Mouse (Mus musculus): ENCODE data around the gene Zfp719. TPM values are rescaled to one million over a fixed set of nuclear protein-coding genes. Genes with fewer than 3 reads are reported as not detected.
A peak's percentile ranks its signal among the peaks of the same experiment; 100 is the strongest.

Gene Zfp719
- 2.0 and 2.5 TPM in 2 replicates for polyA plus RNA-seq (2012; rRNA removed)

DNA sequence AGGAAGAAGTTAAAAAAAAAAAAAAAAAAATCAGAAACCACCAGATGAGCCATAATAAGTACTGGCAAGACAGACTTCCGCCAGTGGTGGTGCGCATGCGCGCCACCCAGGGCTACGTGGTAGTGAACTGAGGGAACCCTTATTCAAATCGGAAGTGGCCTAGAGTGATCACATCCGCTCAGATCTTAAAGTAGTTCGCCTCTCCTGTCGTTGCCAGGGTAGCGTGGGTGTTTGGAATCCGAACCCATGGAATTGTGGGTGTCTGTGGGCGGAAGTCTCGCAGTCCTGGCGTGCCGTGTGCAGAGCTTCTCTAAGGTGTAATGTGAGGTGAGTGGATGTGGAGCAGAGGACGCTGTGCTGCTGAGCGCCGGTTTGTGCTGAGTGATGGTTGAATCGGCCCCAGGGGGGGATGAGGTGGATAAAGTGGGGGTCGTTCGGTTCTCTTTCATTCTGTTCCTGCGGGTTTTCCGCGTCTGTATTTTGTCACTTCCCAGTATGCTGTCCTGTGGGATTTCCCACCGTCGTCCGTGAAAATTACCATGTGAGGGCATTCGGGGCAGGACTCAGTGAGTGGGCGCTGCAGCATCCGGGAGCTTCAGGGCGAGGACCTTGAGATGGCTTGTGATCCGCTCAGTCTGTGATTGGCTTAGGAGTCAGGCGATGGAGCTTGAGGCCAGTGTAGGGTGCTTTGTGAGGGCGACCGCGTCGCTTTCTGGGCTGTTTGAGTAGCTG is at the start of gene Zfp719:
Gene Zfp719, plus strand, starts transcription at position 171 of the 732 bp plus-strand sequence.
- H3K4me3 ChIP-seq (replicated peaks; ENCODE audit: extremely low read depth, low read depth, low read length) = peak within 1 kb of the TSS; percentile 93
- DNase-seq = peak; percentile 80
- TF ChIP-seq CTCF (IDR thresholded peaks at IDR 0.05; ENCODE audit: insufficient read depth, low read length) = no peak
- peak; percentile 78; the same call in 1 of the 2 replicates for TF ChIP-seq POLR2A (IDR thresholded peaks at IDR 0.05; ENCODE audit: borderline replicate concordance, extremely low read depth, low read depth, low read length)
- WGBS = under 1% methylated on average over 37 of the region's 37 CpGs
- H3K4me1 ChIP-seq (ENCODE audit: control insufficient read depth, insufficient read depth, low read length) = peaks cover 3% of the 10 kb centered on the region; the same call in 1 of the 2 replicates

DNA sequence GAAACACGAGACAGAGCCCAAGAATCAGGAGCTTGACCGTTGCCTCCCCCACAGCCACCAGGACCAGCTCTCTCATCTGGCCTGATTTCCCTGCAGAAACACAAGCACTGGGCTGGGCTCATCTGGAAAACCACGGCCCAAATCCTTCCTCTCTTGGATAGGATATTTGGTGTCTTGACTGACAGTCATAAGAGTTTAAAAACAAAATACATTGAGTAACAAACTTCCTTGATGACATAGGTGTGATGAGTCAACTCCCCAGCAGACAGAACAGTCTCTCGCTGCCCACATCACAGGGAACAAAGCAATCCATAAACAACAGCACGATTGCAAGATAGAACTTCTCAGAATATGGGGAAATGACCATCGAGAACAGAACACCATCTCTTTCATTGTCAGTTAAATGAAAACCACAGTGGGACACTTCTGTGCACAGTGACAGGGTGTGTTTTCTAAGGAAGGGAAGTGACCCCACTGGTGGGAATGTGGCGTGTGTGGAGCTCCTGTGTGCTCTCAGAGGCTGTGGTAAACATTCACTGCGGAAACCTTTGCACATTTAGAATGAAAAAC is 49.1 kb upstream of the Zfp719 start:
- H3K4me1 ChIP-seq (ENCODE audit: control insufficient read depth, insufficient read depth, low read length) = no peaks in the 10 kb centered on the region
- 53% methylated on average over 8 of the region's 8 CpGs for WGBS
- no peak for TF ChIP-seq POLR2A (IDR thresholded peaks at IDR 0.05; ENCODE audit: borderline replicate concordance, extremely low read depth, low read depth, low read length)
- TF ChIP-seq CTCF (IDR thresholded peaks at IDR 0.05; ENCODE audit: insufficient read depth, low read length) = no peak
- DNase-seq = no peak
- H3K4me3 ChIP-seq (replicated peaks; ENCODE audit: extremely low read depth, low read depth, low read length) = no peak overlapping the region

DNA sequence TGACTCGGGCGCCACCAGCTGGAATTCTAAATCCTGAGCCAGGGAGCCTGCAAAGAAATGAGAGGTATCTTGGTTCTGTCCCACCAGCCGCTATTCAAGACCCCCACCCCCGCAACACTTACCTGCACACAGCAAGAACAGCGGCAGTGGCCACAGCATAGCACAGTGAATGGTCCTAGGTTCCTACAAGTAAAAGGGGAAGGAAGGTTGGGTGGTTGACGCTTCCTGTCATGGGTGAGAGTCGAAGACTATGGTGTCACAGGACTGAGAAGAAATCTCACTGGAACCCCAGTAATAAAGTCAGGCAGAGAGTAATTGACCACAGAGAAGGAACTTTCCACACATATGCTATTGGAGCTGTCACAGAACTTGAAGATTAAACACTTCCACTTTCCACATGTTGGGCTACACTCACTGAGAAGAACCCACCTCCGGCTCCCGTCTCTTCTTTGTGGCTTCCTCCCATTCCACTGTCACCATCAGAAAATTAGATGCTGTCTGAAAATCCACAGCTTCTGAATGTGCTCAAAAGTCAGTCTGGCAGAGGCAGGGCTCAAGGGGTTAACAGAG is 46.4 kb upstream of the Zfp719 start:
- DNase-seq = no peak
- H3K4me3 ChIP-seq (replicated peaks; ENCODE audit: extremely low read depth, low read depth, low read length) = peak overlapping the region; percentile 2
- no peaks in the 10 kb centered on the region for H3K4me1 ChIP-seq (ENCODE audit: control insufficient read depth, insufficient read depth, low read length)
- TF ChIP-seq CTCF (IDR thresholded peaks at IDR 0.05; ENCODE audit: insufficient read depth, low read length) (no peak), POLR2A (IDR thresholded peaks at IDR 0.05; ENCODE audit: borderline replicate concordance, extremely low read depth, low read depth, low read length) (no peak)
- 71% methylated on average over 9 of the region's 9 CpGs for WGBS

DNA sequence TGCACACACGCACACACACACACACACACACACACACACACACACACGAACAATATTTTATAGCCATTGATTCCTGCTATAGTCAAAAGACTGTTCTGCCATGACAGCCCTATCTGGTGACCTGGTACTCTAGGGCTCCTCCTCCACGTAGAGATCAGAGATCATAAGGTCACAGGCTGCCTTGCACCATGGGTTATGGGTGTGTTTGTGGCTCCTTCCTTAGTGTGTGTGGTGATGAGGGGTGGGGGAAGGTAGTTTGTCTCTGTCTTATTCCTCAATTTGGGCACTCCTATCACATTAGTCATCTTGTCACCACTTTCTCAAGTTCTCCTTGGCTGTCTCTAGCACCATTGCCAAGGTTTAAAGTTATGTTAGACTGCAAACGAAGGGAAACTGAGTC is 40.9 kb upstream of the Zfp719 start:
- no peak overlapping the region for H3K4me3 ChIP-seq (replicated peaks; ENCODE audit: extremely low read depth, low read depth, low read length)
- DNase-seq = no peak
- H3K4me1 ChIP-seq (ENCODE audit: control insufficient read depth, insufficient read depth, low read length) = no peaks in the 10 kb centered on the region
- WGBS = 67% methylated on average over 4 of the region's 4 CpGs
- TF ChIP-seq CTCF (IDR thresholded peaks at IDR 0.05; ENCODE audit: insufficient read depth, low read length) (no peak), POLR2A (IDR thresholded peaks at IDR 0.05; ENCODE audit: borderline replicate concordance, extremely low read depth, low read depth, low read length) (no peak)

DNA sequence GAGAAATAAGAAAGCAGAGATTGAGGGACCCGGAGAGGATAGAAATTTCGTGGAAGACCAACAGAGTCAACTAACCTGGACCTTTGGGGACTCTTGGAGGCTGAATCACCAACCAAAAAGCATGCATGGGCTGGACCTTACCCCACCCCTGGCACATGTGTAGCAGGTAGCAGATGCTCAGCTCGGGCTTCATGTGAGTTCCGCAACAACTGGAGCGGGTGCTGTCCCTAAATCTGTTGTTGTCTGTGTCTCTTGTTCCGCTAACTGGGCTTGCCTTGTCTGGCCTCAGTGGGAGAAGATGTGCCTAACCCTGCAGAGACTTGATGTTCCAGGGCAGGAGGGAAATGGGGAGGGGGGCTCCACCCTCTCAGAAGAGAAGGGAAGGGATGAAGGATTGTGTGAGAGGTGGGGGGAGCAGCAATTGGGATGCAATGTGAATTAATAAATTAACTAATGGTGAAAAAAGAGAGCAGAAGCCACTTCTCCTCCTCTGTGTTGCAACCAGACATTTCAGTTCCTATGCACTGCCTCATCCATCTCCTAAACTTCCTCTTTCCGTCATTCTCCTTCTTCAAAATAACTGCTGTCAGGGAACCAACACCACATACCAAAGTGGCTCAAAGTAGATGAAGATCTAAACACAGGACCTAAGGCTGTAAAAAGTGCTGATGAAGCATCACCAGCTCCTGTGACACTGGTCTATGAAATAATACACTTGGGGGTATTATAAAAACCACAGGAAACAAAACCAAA is 35.0 kb upstream of the Zfp719 start, which contains the start of gene Cd33:
Gene Cd33, minus strand, starts transcription at position 204 of the 753 bp plus-strand sequence.
- Histone ChIP-seq H3K4me3 (replicated peaks; ENCODE audit: extremely low read depth, low read depth, low read length) (no peak within 1 kb of the TSS), H3K4me1 (ENCODE audit: control insufficient read depth, insufficient read depth, low read length) (no peaks in the 10 kb centered on the region)
- WGBS = 67% methylated on average over 7 of the region's 7 CpGs
- TF ChIP-seq CTCF (IDR thresholded peaks at IDR 0.05; ENCODE audit: insufficient read depth, low read length) (no peak), POLR2A (IDR thresholded peaks at IDR 0.05; ENCODE audit: borderline replicate concordance, extremely low read depth, low read depth, low read length) (no peak)
- DNase-seq = no peak

DNA sequence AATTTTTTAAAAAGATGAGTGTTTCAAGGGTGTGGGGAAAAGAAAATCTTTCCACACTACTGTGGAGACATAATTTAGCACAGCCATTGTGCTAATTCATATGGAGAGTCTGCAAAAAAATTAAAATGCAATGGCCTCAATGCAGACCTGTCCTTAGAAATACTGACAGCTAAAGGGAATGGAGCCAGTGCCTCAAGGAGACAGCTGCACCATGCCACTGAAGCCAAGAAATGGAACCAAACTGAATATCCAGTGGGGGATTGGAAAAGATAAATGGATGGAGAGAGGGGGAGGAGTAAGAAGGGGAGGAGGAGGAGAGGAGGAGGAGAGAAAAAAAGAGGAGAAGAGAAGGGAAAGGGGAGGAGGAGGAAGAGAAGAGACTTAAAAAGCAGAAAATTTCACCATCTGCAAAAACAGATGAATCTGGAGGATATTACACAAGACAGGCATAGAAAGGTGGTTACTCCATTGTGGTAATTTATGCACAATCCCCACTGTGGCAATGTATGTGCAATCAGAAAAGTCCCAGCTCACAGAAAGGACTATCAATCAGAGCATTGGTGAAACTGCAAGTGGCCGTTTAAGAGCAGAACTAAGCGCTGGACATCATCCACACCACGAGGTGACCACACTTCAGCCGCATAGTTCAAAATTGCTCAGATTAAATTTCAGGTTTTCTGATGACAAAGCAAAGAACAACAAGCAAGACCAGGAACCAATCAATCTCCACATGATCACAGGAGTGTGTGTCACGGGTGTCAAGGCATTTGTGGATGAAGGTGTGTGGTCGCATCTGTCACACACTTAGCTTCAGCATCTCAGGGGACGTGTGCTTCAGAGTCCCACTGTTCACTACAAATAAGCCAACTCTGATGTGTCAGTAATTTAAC is 33.5 kb upstream of the Zfp719 start:
- no peak for DNase-seq
- H3K4me1 ChIP-seq (ENCODE audit: control insufficient read depth, insufficient read depth, low read length) = no peaks in the 10 kb centered on the region
- H3K4me3 ChIP-seq (replicated peaks; ENCODE audit: extremely low read depth, low read depth, low read length) = no peak overlapping the region
- TF ChIP-seq POLR2A (IDR thresholded peaks at IDR 0.05; ENCODE audit: borderline replicate concordance, extremely low read depth, low read depth, low read length) (no peak), CTCF (IDR thresholded peaks at IDR 0.05; ENCODE audit: insufficient read depth, low read length) (no peak)
- 46% methylated on average over 7 of the region's 7 CpGs for WGBS

DNA sequence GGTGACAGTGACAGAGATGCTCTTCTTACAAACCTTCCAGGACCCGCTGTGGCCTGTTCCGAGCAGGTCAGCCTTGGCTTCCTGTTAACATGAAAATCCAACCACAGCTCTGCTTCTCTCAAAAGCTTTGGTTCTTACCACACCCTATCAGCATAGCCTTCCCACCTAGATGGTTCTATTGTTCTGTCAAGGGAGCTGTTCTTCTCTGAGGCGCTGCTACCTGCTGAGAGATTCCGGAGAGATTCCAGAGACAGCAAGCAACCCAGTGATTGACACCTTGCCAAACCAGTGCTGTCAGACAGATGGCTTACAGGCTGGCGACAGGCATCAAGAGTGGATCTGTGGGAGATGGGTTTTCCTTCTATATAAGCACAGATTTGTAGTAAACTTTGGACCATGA is 31.7 kb upstream of the Zfp719 start:
- Histone ChIP-seq H3K4me1 (ENCODE audit: control insufficient read depth, insufficient read depth, low read length) (no peaks in the 10 kb centered on the region), H3K4me3 (replicated peaks; ENCODE audit: extremely low read depth, low read depth, low read length) (no peak overlapping the region)
- DNase-seq = no peak
- WGBS = 34% methylated on average over 5 of the region's 5 CpGs
- TF ChIP-seq POLR2A (IDR thresholded peaks at IDR 0.05; ENCODE audit: borderline replicate concordance, extremely low read depth, low read depth, low read length) (no peak), CTCF (IDR thresholded peaks at IDR 0.05; ENCODE audit: insufficient read depth, low read length) (no peak)

DNA sequence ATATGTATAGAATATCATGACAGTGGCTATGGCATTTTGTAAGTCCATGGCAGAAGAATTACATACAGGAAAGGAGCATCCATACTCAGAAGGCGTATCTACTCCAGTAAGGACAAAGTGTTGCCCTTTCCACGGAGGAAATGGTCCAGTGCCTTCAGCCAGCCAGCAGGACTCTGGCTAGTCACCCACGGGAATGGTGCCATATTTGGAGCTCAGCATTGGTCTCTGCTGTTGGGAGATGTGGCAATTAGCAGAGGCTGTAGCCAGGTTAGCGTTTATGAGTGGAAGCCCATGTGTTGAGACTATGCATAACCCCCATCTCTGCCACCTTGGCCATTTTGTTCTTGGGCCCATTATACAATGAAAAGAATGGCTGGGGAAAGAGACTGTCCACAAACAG is 31.2 kb upstream of the Zfp719 start:
- WGBS = 80% methylated on average over 4 of the region's 4 CpGs
- TF ChIP-seq CTCF (IDR thresholded peaks at IDR 0.05; ENCODE audit: insufficient read depth, low read length) (no peak), POLR2A (IDR thresholded peaks at IDR 0.05; ENCODE audit: borderline replicate concordance, extremely low read depth, low read depth, low read length) (no peak)

More for the DNA sequence above, 31.2 kb upstream of the Zfp719 start:
- H3K4me1 ChIP-seq (ENCODE audit: control insufficient read depth, insufficient read depth, low read length) = no peaks in the 10 kb centered on the region
- no peak overlapping the region for H3K4me3 ChIP-seq (replicated peaks; ENCODE audit: extremely low read depth, low read depth, low read length)
- no peak for DNase-seq

All from lung, adult 2 months (tissue).